ENCODE assay signal across 22 mouse cellular contexts in the genomic region with DNA sequence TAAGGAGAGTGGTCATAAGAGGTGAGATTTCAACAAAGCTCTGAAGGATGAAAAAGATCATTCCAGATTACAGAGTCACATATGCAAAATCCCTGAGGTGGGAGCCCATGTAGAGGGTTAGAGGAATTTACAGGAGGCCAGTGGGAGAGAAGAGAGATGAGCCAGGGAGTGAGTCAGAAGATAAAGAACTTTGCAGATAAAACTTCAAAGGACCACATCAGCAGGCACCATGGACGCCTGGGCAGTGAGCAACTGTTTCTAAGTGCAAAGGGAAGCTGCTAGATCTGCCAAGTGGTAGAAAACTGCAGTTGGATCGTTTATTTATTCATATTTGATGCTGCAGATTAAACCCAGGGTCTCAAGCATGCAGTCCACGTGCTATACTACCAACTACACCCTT.
DNase-seq lines count a peak whose midpoint lies in the region; ATAC-seq and TF ChIP-seq lines count a peak whose summit lies in the region.
"Had no signal": no experiment of that assay in that cellular context is flagged by ENCODE, and none has a peak within 500 bp of the region (broad histone marks: within the 10 kb centered on the region; RNA-seq: fewer than 3 reads in every experiment).

No protein-coding gene starts in this region.

- WGBS in lung, embryonic 14.5 days, result 20% methylated on average over 3 of the region's 3 CpGs
- 66% methylated on average over 3 of the region's 3 CpGs for WGBS in embryonic facial prominence, embryonic 10.5 days
- 48% methylated on average over 3 of the region's 3 CpGs for WGBS in limb, embryonic 12.5 days
- 56% methylated on average over 3 of the region's 3 CpGs for WGBS in hindbrain, postnatal 0 days

- no peak for TF ChIP-seq CTCF in lung, embryonic 14.5 days (IDR thresholded peaks at IDR 0.05; ENCODE audit: low read depth)
- TF ChIP-seq CTCF in hindbrain, postnatal 0 days (IDR thresholded peaks at IDR 0.05; ENCODE audit: low read depth), result no peak

- H3K27ac ChIP-seq in lung, embryonic 14.5 days (ENCODE audit: low read depth), result no peak overlapping the region
- peak overlapping the region; percentile 44; the same call in 1 of the 2 replicates for H3K27ac ChIP-seq in embryonic facial prominence, embryonic 10.5 days (replicated peaks)
- peak overlapping the region; percentile 56; the same call in 1 of the 2 replicates for H3K27ac ChIP-seq in limb, embryonic 12.5 days
- H3K27ac ChIP-seq in hindbrain, postnatal 0 days, result no peak overlapping the region
- H3K27ac ChIP-seq: heart, embryonic 15.5 days; hindbrain, embryonic 12.5 days; liver, embryonic 15.5 days; lung, embryonic 15.5 days; midbrain, embryonic 12.5 days; neural tube, embryonic 13.5 days had no signal

- no peaks in the 10 kb centered on the region for H3K27me3 ChIP-seq in lung, embryonic 14.5 days (ENCODE audit: insufficient read depth, low read length)
- H3K27me3 ChIP-seq in embryonic facial prominence, embryonic 10.5 days (replicated peaks; ENCODE audit: low read depth, poor library complexity, severe bottlenecking), result no peaks in the 10 kb centered on the region
- no peaks in the 10 kb centered on the region for H3K27me3 ChIP-seq in limb, embryonic 12.5 days
- H3K27me3 ChIP-seq in hindbrain, postnatal 0 days (ENCODE audit: insufficient read depth, low read length), result no peaks in the 10 kb centered on the region
- H3K27me3 ChIP-seq: CH12.LX; forebrain, embryonic 15.5 days; heart, embryonic 15.5 days; hindbrain, embryonic 12.5 days; liver, embryonic 15.5 days; lung, embryonic 15.5 days; midbrain, embryonic 12.5 days; neural tube, embryonic 13.5 days had no signal

- peaks cover 10% of the 10 kb centered on the region; the same call in 1 of the 2 replicates for H3K4me1 ChIP-seq in lung, embryonic 14.5 days (ENCODE audit: insufficient read depth)
- peaks cover 31% of the 10 kb centered on the region for H3K4me1 ChIP-seq in embryonic facial prominence, embryonic 10.5 days
- peaks cover 49% of the 10 kb centered on the region for H3K4me1 ChIP-seq in limb, embryonic 12.5 days (replicated peaks)
- H3K4me1 ChIP-seq in hindbrain, postnatal 0 days (ENCODE audit: insufficient read depth, low read length), result peaks cover 17% of the 10 kb centered on the region

- no peak for ATAC-seq in lung, embryonic 14.5 days (ENCODE audit: insufficient read depth)
- ATAC-seq in limb, embryonic 12.5 days (ENCODE audit: insufficient number of reproducible peaks, insufficient read depth, low FRiP score, low TSS enrichment, low read depth), result no peak
- no peak for ATAC-seq in hindbrain, postnatal 0 days
- ATAC-seq: activated CD4-positive, CD25-positive, alpha-beta regulatory T cell, adult 4 months; forebrain, embryonic 15.5 days; intestine, postnatal 0 days had no signal

- H3K9me3 ChIP-seq in lung, embryonic 14.5 days (ENCODE audit: low read depth, low read length), result no peaks in the 10 kb centered on the region
- H3K9me3 ChIP-seq in embryonic facial prominence, embryonic 10.5 days, result no peaks in the 10 kb centered on the region
- H3K9me3 ChIP-seq in limb, embryonic 12.5 days, result no peaks in the 10 kb centered on the region
- no peaks in the 10 kb centered on the region for H3K9me3 ChIP-seq in hindbrain, postnatal 0 days (ENCODE audit: low read length)
- H3K9me3 ChIP-seq: forebrain, embryonic 15.5 days; heart, embryonic 15.5 days; hindbrain, embryonic 12.5 days; liver, embryonic 15.5 days; lung, embryonic 15.5 days; midbrain, embryonic 12.5 days; neural tube, embryonic 13.5 days had no signal

- DNase-seq in lung, embryonic 14.5 days, result peak; percentile 30
- no peak for DNase-seq in lung, postnatal 4 days
- DNase-seq in adrenal gland, postnatal 10 days, result peak; percentile 41
- no peak for DNase-seq in embryonic facial prominence, embryonic 10.5 days (ENCODE audit: low spot score)
- DNase-seq in embryo, embryonic 10.5 days (ENCODE audit: low spot score), result no peak
- DNase-seq in hindbrain, postnatal 0 days (ENCODE audit: low spot score), result no peak
- DNase-seq: cerebellum, adult 11 months; cerebellum, adult 9-10 months; kidney, adult 9 months; kidney, postnatal 10 days; layer of hippocampus, adult 9-11 months had no signal

- H3K9ac ChIP-seq in lung, embryonic 14.5 days, result no peak overlapping the region
- no peak overlapping the region for H3K9ac ChIP-seq in limb, embryonic 12.5 days (replicated peaks)
- H3K9ac ChIP-seq in hindbrain, postnatal 0 days (replicated peaks; ENCODE audit: low read length), result no peak overlapping the region
- H3K9ac ChIP-seq: forebrain, embryonic 15.5 days; heart, embryonic 15.5 days; hindbrain, embryonic 12.5 days; liver, embryonic 15.5 days; lung, embryonic 15.5 days; midbrain, embryonic 12.5 days; neural tube, embryonic 13.5 days had no signal

- H3K4me2 ChIP-seq in lung, embryonic 14.5 days, result no peak overlapping the region
- no peak overlapping the region for H3K4me2 ChIP-seq in limb, embryonic 12.5 days
- no peak overlapping the region for H3K4me2 ChIP-seq in hindbrain, postnatal 0 days (ENCODE audit: low read depth, low read length)
- H3K4me2 ChIP-seq: forebrain, embryonic 15.5 days; heart, embryonic 15.5 days; hindbrain, embryonic 12.5 days; liver, embryonic 15.5 days; lung, embryonic 15.5 days; midbrain, embryonic 12.5 days; neural tube, embryonic 13.5 days had no signal

- H3K36me3 ChIP-seq in lung, embryonic 14.5 days (ENCODE audit: insufficient read depth), result no peaks in the 10 kb centered on the region
- no peaks in the 10 kb centered on the region for H3K36me3 ChIP-seq in embryonic facial prominence, embryonic 10.5 days (replicated peaks)
- no peaks in the 10 kb centered on the region for H3K36me3 ChIP-seq in limb, embryonic 12.5 days
- no peaks in the 10 kb centered on the region for H3K36me3 ChIP-seq in hindbrain, postnatal 0 days (ENCODE audit: insufficient read depth, low read length)
- H3K36me3 ChIP-seq: forebrain, embryonic 15.5 days; heart, embryonic 15.5 days; hindbrain, embryonic 12.5 days; liver, embryonic 15.5 days; lung, embryonic 15.5 days; midbrain, embryonic 12.5 days; neural tube, embryonic 13.5 days had no signal

- H3K4me3 ChIP-seq in lung, embryonic 14.5 days (ENCODE audit: low read depth, low read length), result no peak overlapping the region
- no peak overlapping the region for H3K4me3 ChIP-seq in embryonic facial prominence, embryonic 10.5 days
- no peak overlapping the region for H3K4me3 ChIP-seq in limb, embryonic 12.5 days (replicated peaks)
- no peak overlapping the region for H3K4me3 ChIP-seq in hindbrain, postnatal 0 days (ENCODE audit: low read length)
- H3K4me3 ChIP-seq: forebrain, embryonic 15.5 days; heart, embryonic 15.5 days; hindbrain, embryonic 12.5 days; liver, embryonic 15.5 days; lung, embryonic 15.5 days; midbrain, embryonic 12.5 days; neural tube, embryonic 13.5 days had no signal

Comparison
In these comparisons a context has a peak if more than half of its experiments do, and no peak if none do; other contexts are left out.
1. DNase-seq: peak in lung, embryonic 14.5 days (single experiment) and adrenal gland, postnatal 10 days (single experiment); none in lung, postnatal 4 days (0 of 2), embryonic facial prominence, embryonic 10.5 days (single experiment), embryo, embryonic 10.5 days (single experiment) and hindbrain, postnatal 0 days (single experiment).
2. H3K27ac ChIP-seq: peak in embryonic facial prominence, embryonic 10.5 days (single experiment) and limb, embryonic 12.5 days (single experiment); none in lung, embryonic 14.5 days (single experiment) and hindbrain, postnatal 0 days (single experiment).